Mouse (Mus musculus): Measurements from ENCODE around the gene Tsfm. TPM values are rescaled to one million over a fixed set of nuclear protein-coding genes. Genes with fewer than 3 reads are reported as not detected.

The Tsfm gene
- polyA plus RNA-seq, 1 experiment from 2014 or later, result 38.4 TPM

DNA sequence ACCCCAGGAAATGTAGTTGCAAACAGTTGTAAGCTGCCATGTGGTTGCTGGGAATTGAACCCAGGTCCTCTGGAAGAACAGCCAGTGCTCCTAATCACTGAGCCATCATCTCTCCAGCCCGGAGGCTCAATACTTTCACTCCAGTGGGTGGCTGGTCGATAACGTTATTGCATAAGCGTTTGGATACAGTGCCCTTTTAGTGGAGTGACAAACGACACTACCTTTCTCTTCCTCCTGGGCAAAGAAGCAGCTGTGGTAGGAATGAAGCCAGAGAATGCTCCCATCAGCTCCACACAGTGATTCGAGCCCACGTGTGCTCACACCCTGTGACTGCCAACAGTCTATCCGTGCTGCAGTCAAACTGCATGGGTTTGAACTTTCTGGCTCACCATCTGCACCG lies 40.6 kb upstream of the Tsfm start:
- ATAC-seq (peak; percentile 38), DNase-seq (peak; percentile 47)
- 55% methylated on average over 9 of the region's 9 CpGs for WGBS (ENCODE audit: insufficient replicate concordance)

DNA sequence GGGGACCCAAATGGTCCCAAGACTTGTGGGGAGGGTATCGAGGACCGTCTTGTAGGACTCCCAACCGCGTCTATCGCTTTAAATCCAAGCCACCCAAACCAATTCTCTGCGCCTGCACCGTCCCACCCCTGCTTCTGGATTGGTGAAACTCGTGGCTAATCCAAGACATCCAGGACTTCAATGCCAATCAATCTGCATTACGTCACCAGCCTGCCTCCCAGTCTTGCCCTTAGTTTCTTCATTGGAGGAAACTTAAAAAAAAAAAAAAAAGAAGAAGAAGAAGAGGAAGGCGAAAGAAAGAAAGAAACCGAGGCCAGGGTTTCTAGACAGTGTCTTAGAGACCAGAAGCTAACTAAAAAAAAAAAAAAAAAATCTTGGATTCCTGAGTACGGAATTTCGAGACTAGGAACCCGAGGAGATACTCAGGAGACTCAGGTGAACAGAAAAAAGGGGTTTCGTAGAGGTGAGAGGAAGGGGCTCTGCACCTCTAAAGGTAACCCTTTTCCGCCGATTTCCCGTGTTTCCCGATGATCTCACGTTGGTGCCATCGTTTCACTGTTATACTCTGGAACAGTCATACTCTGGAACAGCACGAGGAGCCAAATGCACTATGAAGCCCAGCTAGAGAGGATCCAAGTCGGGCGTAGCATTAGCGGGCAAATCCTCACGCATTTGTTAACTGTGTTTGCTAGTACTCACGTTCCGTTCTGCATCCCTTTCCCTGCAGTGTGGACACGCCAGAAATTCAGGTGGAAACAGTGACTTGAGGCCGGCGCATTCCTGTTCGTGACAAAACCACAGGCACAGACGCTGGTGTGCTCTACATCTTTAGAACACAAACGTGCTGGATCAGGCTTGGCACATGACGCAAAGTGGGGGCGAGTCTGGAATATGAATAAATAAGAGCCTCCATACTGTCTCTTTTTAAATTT lies 39.8 kb upstream of the Tsfm start, which contains the start of gene Tspan31:
Tspan31 (minus strand) TSS at position 75 of the 932 bp plus-strand sequence.
- WGBS (ENCODE audit: insufficient replicate concordance), result 1% methylated on average over 36 of the region's 36 CpGs
- Histone ChIP-seq H3K9me3 (ENCODE audit: low read length) (no peaks in the 10 kb centered on the region), H3K4me1 (ENCODE audit: insufficient read depth) (peaks cover 33% of the 10 kb centered on the region), H3K27ac (ENCODE audit: low read depth) (peak within 1 kb of the TSS; percentile 91), H3K36me3 (replicated peaks; ENCODE audit: insufficient read depth, low read length) (peaks cover 27% of the 10 kb centered on the region), H3K9ac (replicated peaks) (peak within 1 kb of the TSS; percentile 72), H3K4me3 (ENCODE audit: low read depth, low read length) (peak within 1 kb of the TSS; percentile 72), H3K27me3 (ENCODE audit: insufficient read depth, low read length) (no peaks in the 10 kb centered on the region), H3K4me2 (ENCODE audit: low read depth, low read length) (peak within 1 kb of the TSS; percentile 92)
- TF ChIP-seq CTCF (IDR thresholded peaks at IDR 0.05; ENCODE audit: low read depth) (no peak), EP300 (IDR thresholded peaks at IDR 0.05; ENCODE audit: low read depth) (peak; percentile 44)
- ATAC-seq (peak; percentile 79), DNase-seq (peak; percentile 84)

More for the DNA sequence above, 40.6 kb upstream of the Tsfm start:
- H3K4me2 ChIP-seq (ENCODE audit: low read depth, low read length), result peak overlapping the region; percentile 92
- peak overlapping the region; percentile 72; the same call in 1 of the 2 replicates for H3K9ac ChIP-seq (replicated peaks)
- H3K4me1 ChIP-seq (ENCODE audit: insufficient read depth), result peaks cover 38% of the 10 kb centered on the region
- peak overlapping the region; percentile 91; the same call in 1 of the 2 replicates for H3K27ac ChIP-seq (ENCODE audit: low read depth)
- TF ChIP-seq EP300 (IDR thresholded peaks at IDR 0.05; ENCODE audit: low read depth), result no peak
- no peak for TF ChIP-seq CTCF (IDR thresholded peaks at IDR 0.05; ENCODE audit: low read depth)
- H3K9me3 ChIP-seq (ENCODE audit: low read length), result no peaks in the 10 kb centered on the region
- H3K36me3 ChIP-seq (replicated peaks; ENCODE audit: insufficient read depth, low read length), result peaks cover 19% of the 10 kb centered on the region
- H3K27me3 ChIP-seq (ENCODE audit: insufficient read depth, low read length), result no peaks in the 10 kb centered on the region
- peak overlapping the region; percentile 72; the same call in 1 of the 2 replicates for H3K4me3 ChIP-seq (ENCODE audit: low read depth, low read length)

DNA sequence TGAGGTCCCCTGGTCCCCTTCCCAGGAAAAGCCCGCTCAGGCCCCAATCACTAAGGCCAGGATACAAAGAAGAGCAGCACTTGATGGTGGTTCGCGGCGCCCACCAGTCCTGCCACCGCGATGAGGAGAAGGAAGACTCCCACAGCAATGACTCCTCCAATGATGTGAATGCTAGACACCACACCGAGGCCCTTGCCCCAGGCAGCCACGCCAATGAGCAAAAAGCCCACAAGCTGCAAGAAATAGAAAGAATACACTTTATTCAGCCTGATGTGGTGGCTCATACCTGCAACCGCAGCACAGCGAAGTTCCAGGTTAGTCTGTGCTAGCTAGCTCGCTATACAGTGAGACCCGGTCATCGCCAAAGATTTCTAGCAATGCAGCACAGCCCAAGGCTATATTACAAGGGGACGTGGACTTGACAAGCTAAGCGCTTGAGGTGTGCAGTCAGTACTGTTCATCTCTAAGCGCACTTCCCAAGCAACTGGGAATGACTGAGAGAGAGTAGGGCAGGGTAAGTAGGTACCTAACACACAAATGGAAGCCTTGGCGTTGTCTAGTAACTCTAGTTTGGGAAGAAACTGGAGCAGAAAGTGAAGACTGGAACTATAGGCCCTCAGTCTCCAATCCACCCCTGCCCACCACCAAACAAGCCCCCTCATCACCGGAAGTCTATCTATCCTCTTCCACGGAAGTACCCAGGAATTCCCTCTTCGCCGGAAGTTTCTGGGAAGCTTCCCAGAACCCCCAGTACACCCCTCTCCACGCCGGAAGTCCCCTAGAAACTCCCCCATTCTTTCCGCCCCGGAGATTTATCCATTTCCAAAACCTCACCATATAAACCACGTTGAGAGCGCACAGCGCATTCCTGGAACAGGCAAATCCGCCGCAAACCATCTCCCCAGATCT lies 38.9 kb upstream of the Tsfm start:
- no peaks in the 10 kb centered on the region for H3K27me3 ChIP-seq (ENCODE audit: insufficient read depth, low read length)
- ATAC-seq, result peak; percentile 17; the same call in 1 of the 2 replicates
- peak overlapping the region; percentile 91 for H3K27ac ChIP-seq (ENCODE audit: low read depth)
- 7% methylated on average over 30 of the region's 30 CpGs for WGBS (ENCODE audit: insufficient replicate concordance)
- H3K9me3 ChIP-seq (ENCODE audit: low read length), result no peaks in the 10 kb centered on the region
- H3K36me3 ChIP-seq (replicated peaks; ENCODE audit: insufficient read depth, low read length), result peaks cover 30% of the 10 kb centered on the region
- peak overlapping the region; percentile 92 for H3K4me2 ChIP-seq (ENCODE audit: low read depth, low read length)
- H3K9ac ChIP-seq (replicated peaks), result peak overlapping the region; percentile 72
- H3K4me3 ChIP-seq (ENCODE audit: low read depth, low read length), result peak overlapping the region; percentile 72
- H3K4me1 ChIP-seq (ENCODE audit: insufficient read depth), result peaks cover 36% of the 10 kb centered on the region
- TF ChIP-seq CTCF (IDR thresholded peaks at IDR 0.05; ENCODE audit: low read depth) (no peak), EP300 (IDR thresholded peaks at IDR 0.05; ENCODE audit: low read depth) (no peak)
- peak; percentile 36 for DNase-seq

DNA sequence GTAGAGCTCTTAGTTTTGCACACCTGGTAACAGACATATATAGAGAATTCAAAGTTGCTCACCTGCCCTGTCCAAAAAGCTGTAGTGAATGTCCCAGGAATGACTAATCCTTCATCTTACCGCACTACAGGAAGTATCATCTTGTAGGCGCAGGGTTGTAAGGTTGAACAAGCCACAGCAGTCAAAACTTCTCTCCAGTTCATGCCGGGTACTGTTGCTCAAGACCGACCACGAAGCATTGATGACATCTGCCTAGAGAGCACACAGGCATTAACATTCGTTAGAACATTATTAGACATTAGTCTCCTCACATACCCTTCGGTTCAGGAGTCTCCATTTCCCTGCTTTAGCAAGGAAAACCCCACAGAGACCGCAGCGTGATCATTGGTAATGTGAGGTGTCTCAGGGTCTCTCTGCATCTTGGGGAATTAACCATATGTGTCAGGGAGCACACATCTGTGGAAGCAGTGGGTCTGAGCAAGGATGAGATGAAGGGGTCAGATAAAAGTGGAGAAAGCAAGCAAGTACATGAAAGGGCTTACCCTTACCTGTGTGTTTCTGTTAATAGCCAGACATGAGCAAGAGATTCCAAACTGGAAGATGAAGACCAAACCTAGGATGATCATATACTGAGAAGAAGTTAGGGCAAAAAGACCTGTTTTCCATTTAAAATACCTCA lies 37.9 kb upstream of the Tsfm start:
- DNase-seq (peak; percentile 15), ATAC-seq (no peak)
- peaks cover 30% of the 10 kb centered on the region for H3K36me3 ChIP-seq (replicated peaks; ENCODE audit: insufficient read depth, low read length)
- peak overlapping the region; percentile 72 for H3K9ac ChIP-seq (replicated peaks)
- H3K4me2 ChIP-seq (ENCODE audit: low read depth, low read length), result peak overlapping the region; percentile 92
- no peak for TF ChIP-seq EP300 (IDR thresholded peaks at IDR 0.05; ENCODE audit: low read depth)
- TF ChIP-seq CTCF (IDR thresholded peaks at IDR 0.05; ENCODE audit: low read depth), result no peak
- peak overlapping the region; percentile 91 for H3K27ac ChIP-seq (ENCODE audit: low read depth)
- no peaks in the 10 kb centered on the region for H3K27me3 ChIP-seq (ENCODE audit: insufficient read depth, low read length)
- H3K4me3 ChIP-seq (ENCODE audit: low read depth, low read length), result peak overlapping the region; percentile 72; the same call in 1 of the 2 replicates
- 41% methylated on average over 9 of the region's 9 CpGs for WGBS (ENCODE audit: insufficient replicate concordance)
- peaks cover 40% of the 10 kb centered on the region for H3K4me1 ChIP-seq (ENCODE audit: insufficient read depth)
- H3K9me3 ChIP-seq (ENCODE audit: low read length), result no peaks in the 10 kb centered on the region

DNA sequence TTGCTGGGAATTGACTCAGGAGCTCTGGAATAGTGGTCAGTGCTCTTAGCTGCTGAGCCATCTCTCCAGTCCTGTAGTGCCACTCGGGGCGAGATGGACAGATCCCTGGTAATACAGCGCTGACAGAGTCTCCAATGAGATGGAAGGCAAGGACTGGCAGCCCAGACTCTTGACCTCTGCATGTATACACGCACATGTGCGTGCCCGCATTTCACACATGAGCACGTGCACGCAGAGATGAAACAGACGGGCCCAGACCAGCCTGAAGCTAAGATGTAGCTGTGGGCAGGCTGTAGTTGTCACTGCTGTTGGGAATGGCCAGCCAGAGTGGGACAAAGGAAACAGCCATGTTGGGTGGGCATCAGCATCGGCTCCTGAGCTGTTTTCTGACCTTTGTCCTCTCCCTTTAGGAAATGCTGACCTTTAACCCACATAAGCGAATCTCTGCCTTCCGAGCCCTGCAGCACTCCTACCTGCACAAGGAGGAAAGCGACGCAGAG lies 35.9 kb upstream of the Tsfm start:
- Histone ChIP-seq H3K27ac (ENCODE audit: low read depth) (peak overlapping the region; percentile 58), H3K27me3 (ENCODE audit: insufficient read depth, low read length) (peaks cover 3% of the 10 kb centered on the region)
- WGBS (ENCODE audit: insufficient replicate concordance), result 78% methylated on average over 14 of the region's 14 CpGs

More for the DNA sequence above, 35.9 kb upstream of the Tsfm start:
- Histone ChIP-seq H3K4me1 (ENCODE audit: insufficient read depth) (peaks cover 47% of the 10 kb centered on the region), H3K4me3 (ENCODE audit: low read depth, low read length) (no peak overlapping the region), H3K4me2 (ENCODE audit: low read depth, low read length) (no peak overlapping the region), H3K36me3 (replicated peaks; ENCODE audit: insufficient read depth, low read length) (peaks cover 30% of the 10 kb centered on the region), H3K9me3 (ENCODE audit: low read length) (no peaks in the 10 kb centered on the region), H3K9ac (replicated peaks) (no peak overlapping the region)
- TF ChIP-seq CTCF (IDR thresholded peaks at IDR 0.05; ENCODE audit: low read depth) (no peak), EP300 (IDR thresholded peaks at IDR 0.05; ENCODE audit: low read depth) (no peak)
- DNase-seq (peak; percentile 14), ATAC-seq (no peak)
